Mouse (Mus musculus) heart, postnatal 0 days (tissue): ENCODE measurements around the gene Hsph1.

Source experiments
- CTCF ChIP-seq: IDR thresholded peaks from 2 replicates; pipeline ENCODE4 v1.5.1; 2016; ENCODE audit warnings: antibody characterized with exemption, control low read depth, low read depth
- EP300 ChIP-seq: IDR thresholded peaks from 2 replicates; pipeline ENCODE4 v1.6.1; 2016; ENCODE audit warnings: antibody characterized with exemption, low read depth

- TF ChIP-seq CTCF (no peak), EP300 (no peak)
These were observed 43.7 kb upstream of the Hsph1 start for GRCm38 (mm10) chr5:149679886-149680285.
